Mouse (Mus musculus) myocyte (in vitro differentiated cells): Measurements from ENCODE around the gene Alkbh3. TPM values are rescaled to one million over a fixed set of nuclear protein-coding genes. Genes with fewer than 3 reads are reported as not detected.

Source experiments
- H3K27me3 ChIP-seq: one replicate; pipeline ENCODE4 v1.6.1; 2011; ENCODE audit not compliant: control insufficient read depth, insufficient read depth, insufficient read length
- H3K36me3 ChIP-seq: one replicate; pipeline ENCODE4 v1.6.1; 2011; ENCODE audit not compliant: control insufficient read depth, insufficient read depth
- H3K4me2 ChIP-seq: one replicate; pipeline ENCODE4 v1.6.1; 2011; ENCODE audit warnings: low read depth, control low read depth
- H3K4me3 ChIP-seq: one replicate; pipeline ENCODE4 v1.5.1; 2011; ENCODE audit warnings: mild to moderate bottlenecking, control low read depth, moderate library complexity
- H3K79me2 ChIP-seq: one replicate; pipeline ENCODE4 v1.6.1; 2011; ENCODE audit not compliant: control insufficient read depth, insufficient read depth
- H3ac ChIP-seq: one replicate; pipeline ENCODE4 v1.6.1; 2011; ENCODE audit not compliant: control insufficient read depth, insufficient read length
- CEBPB ChIP-seq: IDR thresholded peaks from 2 replicates; pipeline ENCODE4 v1.6.1; 2011; ENCODE audit warnings: mild to moderate bottlenecking, moderate library complexity; ENCODE audit not compliant: poor library complexity, insufficient read depth, severe bottlenecking
- E2F4 ChIP-seq: IDR thresholded peaks from one replicate; pipeline ENCODE4 v1.6.1; 2011; ENCODE audit warnings: mild to moderate bottlenecking, control low read depth, moderate library complexity; ENCODE audit not compliant: insufficient read depth
- MAX ChIP-seq: IDR thresholded peaks from one replicate; pipeline ENCODE4 v1.6.1; 2011; ENCODE audit warnings: low read depth, mild to moderate bottlenecking, control low read depth
- MYOD1 ChIP-seq, 3 experiments: IDR thresholded peaks; one replicate each; pipeline ENCODE4 v1.6.1; 2011; ENCODE audit warnings: control low read depth in 2 of 3, low read depth in 2 of 3, mild to moderate bottlenecking in 2 of 3, moderate library complexity in 1 of 3; ENCODE audit not compliant: insufficient read length in 2 of 3, control insufficient read depth in 1 of 3
- MYOG ChIP-seq, 3 experiments: IDR thresholded peaks; one replicate each; pipeline ENCODE4 v1.6.1; 2011; ENCODE audit warnings: control low read depth in 2 of 3, low read depth in 2 of 3, mild to moderate bottlenecking in 2 of 3; ENCODE audit not compliant: insufficient read length in 2 of 3, control insufficient read depth in 1 of 3, insufficient read depth in 1 of 3
- POLR2A ChIP-seq: IDR thresholded peaks from one replicate; pipeline ENCODE4 v1.6.1; 2011; ENCODE audit warnings: low read depth, mild to moderate bottlenecking, control low read depth, moderate library complexity; ENCODE audit not compliant: insufficient read length
- POLR2AphosphoS2 ChIP-seq: IDR thresholded peaks from one replicate; pipeline ENCODE4 v1.6.1; 2011; ENCODE audit warnings: low read depth, control low read depth; ENCODE audit not compliant: insufficient read length
- REST ChIP-seq: IDR thresholded peaks from one replicate; pipeline ENCODE4 v1.6.1; 2011; ENCODE audit warnings: mild to moderate bottlenecking, control low read depth, moderate library complexity; ENCODE audit not compliant: insufficient read depth, insufficient read length
- SRF ChIP-seq: IDR thresholded peaks from one replicate; pipeline ENCODE4 v1.6.1; 2011; ENCODE audit warnings: low read depth; ENCODE audit not compliant: control insufficient read depth, insufficient read length
- TCF12 ChIP-seq: IDR thresholded peaks from one replicate; pipeline ENCODE4 v1.6.1; 2011; ENCODE audit warnings: mild to moderate bottlenecking, control low read depth; ENCODE audit not compliant: poor library complexity, insufficient read depth, severe bottlenecking
- TCF3 ChIP-seq: IDR thresholded peaks from one replicate; pipeline ENCODE4 v1.6.1; 2011; ENCODE audit warnings: low read depth, control low read depth; ENCODE audit not compliant: insufficient read length
- USF1 ChIP-seq: IDR thresholded peaks from one replicate; pipeline ENCODE4 v1.6.1; 2011; ENCODE audit warnings: low read depth, mild to moderate bottlenecking, control low read depth, moderate library complexity
- polyA plus RNA-seq: library from polyadenylated mRNA; unstranded; fragments of >200 nt; fragmentation: generic; extraction: Trizol; gene quantifications from one replicate; pipeline ENCODE4 v1.2.1, GENCODE M21; 2012; ENCODE audit warnings: missing spikeins

Alkbh3 gene
- polyA plus RNA-seq, 1 experiment: 87.8 TPM

DNA sequence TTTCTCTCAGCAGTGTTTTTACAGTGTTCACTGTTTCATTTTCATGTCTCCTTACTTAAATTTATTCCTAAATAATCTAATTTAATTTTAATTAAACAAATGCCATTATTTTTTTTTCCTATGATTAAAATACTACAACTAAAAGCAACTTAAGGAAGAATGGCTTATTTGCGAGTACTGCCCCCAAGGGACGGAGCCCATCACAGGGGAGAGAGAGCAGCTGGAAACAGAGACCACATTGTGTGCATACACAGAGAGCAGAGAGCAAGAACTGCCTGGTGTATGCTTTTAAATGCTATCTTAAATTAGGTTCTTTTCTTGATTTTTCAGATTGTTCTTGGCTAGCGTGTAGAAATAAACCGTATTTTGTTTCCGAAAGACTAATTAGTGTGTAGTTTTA is 63.6 kb downstream of the Alkbh3 start:
- Histone ChIP-seq H3K4me2 (no peak overlapping the region), H3K4me3 (no peak overlapping the region), H3K27me3 (no peaks in the 10 kb centered on the region), H3K79me2 (no peaks in the 10 kb centered on the region), H3ac (no peak overlapping the region), H3K36me3 (no peaks in the 10 kb centered on the region)
- TF ChIP-seq POLR2A (no peak), CEBPB (no peak), USF1 (no peak), POLR2AphosphoS2 (no peak), MYOD1 (IDR thresholded peaks at IDR 0.05; ENCODE audit: control insufficient read depth in 1 of 3, insufficient read length in 2 of 3, low read depth in 2 of 3) (no peak), SRF (no peak), E2F4 (no peak), TCF12 (no peak), MYOG (IDR thresholded peaks at IDR 0.05; ENCODE audit: control insufficient read depth in 1 of 3, insufficient read depth in 1 of 3, insufficient read length in 2 of 3, low read depth in 2 of 3) (no peak), MAX (no peak), TCF3 (no peak)

DNA sequence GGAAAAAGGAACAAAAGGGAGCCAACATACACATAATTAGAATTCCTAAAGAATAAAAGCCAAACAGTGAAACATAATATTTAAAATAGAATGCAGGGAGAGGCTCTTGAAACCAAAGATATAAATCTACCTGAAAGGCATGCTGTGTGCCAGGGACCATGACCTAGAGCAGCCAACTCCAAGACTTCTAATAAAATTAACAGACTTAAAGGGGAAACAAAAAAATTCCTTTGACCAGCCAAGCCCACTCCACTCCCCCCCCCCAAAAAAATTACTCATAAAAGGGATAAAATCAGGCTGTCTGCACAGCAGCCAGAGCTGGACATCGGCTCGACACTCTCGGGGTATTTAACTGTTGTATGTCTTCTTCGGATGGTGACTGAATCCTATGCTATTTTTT is 65.8 kb downstream of the Alkbh3 start:
- H3K36me3 ChIP-seq: no peaks in the 10 kb centered on the region
- H3K4me3 ChIP-seq: no peak overlapping the region
- H3K4me2 ChIP-seq: no peak overlapping the region
- TF ChIP-seq MYOD1 (IDR thresholded peaks at IDR 0.05; ENCODE audit: control insufficient read depth in 1 of 3, insufficient read length in 2 of 3, low read depth in 2 of 3) (no peak), SRF (no peak), REST (no peak), TCF3 (no peak), USF1 (no peak), POLR2AphosphoS2 (no peak), E2F4 (no peak)
- no peaks in the 10 kb centered on the region for H3K79me2 ChIP-seq
- no peak overlapping the region for H3ac ChIP-seq
- H3K27me3 ChIP-seq: peaks cover 10% of the 10 kb centered on the region

DNA sequence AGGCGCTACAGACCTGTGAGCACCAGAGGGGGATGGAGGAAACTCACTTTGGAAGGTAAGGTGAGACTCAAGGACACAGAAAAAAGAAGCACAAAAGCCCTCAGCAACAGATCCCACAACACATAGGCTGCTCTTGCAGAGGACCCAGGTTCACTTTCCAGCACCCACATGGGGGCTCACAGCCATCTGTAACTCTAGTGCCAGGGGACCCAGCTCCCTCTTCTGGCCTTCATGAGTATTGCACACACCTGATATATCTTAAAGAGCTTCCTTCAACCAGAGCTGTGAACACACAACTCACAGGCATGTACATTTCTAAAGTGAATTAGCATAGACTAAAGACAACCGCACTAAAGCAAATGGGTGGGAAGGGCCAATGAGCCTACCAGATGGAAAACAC is 66.5 kb downstream of the Alkbh3 start:
- no peak for TF ChIP-seq POLR2A
- TF ChIP-seq MYOG (IDR thresholded peaks at IDR 0.05; ENCODE audit: control insufficient read depth in 1 of 3, insufficient read depth in 1 of 3, insufficient read length in 2 of 3, low read depth in 2 of 3): no peak
- TF ChIP-seq E2F4: no peak
- TF ChIP-seq USF1: no peak
- Histone ChIP-seq H3K27me3 (peaks cover 10% of the 10 kb centered on the region), H3ac (no peak overlapping the region)

DNA sequence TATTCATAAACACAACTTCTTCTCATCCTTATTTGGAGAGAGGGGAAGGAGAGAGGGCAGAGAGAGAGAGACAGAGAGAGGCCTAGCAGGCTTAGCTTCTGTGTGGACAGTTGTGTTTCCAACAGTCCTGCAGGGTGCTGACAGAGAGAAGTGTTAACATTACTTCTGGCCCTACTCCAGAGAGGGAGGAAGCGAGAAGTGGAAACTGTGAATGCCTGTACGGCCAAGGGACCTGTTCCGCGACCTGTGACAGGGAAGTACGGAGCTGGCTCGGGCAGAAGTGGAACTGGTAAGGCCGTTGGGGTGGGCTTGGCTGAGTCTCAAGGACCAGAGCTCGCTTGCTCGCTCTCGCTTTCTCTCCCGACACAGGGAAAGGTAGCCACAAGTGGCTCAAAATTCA is 68.9 kb downstream of the Alkbh3 start:
- Histone ChIP-seq H3ac (no peak overlapping the region), H3K27me3 (peaks cover 10% of the 10 kb centered on the region), H3K4me3 (no peak overlapping the region), H3K4me2 (no peak overlapping the region), H3K36me3 (no peaks in the 10 kb centered on the region), H3K79me2 (no peaks in the 10 kb centered on the region)
- no peak for TF ChIP-seq SRF
- no peak for TF ChIP-seq POLR2A
- TF ChIP-seq CEBPB: no peak

More for the DNA sequence above, 66.5 kb downstream of the Alkbh3 start:
- no peaks in the 10 kb centered on the region for H3K36me3 ChIP-seq
- H3K4me3 ChIP-seq: no peak overlapping the region
- no peak overlapping the region for H3K4me2 ChIP-seq
- H3K79me2 ChIP-seq: no peaks in the 10 kb centered on the region

DNA sequence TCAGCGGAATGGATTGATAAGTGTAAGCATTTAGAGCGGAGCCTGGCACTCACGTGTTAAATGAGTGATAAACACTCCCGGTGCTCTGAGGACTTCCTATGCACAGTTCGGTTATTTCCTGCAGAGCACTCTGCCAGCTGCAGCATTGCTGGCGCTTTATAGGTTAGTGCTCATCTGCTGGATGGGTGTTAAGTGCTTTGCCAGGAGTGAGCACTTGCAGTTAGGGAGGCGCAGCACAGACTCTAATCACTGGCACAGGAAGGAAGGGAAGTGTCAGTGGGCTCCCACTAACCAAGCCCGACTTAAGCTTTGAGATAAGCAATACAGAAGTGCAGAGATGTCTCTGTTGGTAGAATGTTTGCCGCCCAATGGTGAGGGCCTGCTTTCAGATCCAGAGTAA is 72.1 kb downstream of the Alkbh3 start:
- Histone ChIP-seq H3K27me3 (peaks cover 14% of the 10 kb centered on the region), H3K36me3 (no peaks in the 10 kb centered on the region), H3K4me3 (no peak overlapping the region), H3K79me2 (no peaks in the 10 kb centered on the region), H3K4me2 (no peak overlapping the region), H3ac (no peak overlapping the region)
- no peak for TF ChIP-seq MAX
- TF ChIP-seq TCF12: no peak
- no peak for TF ChIP-seq SRF

Other genes with a start within 250 kb of the Alkbh3 start
- 78.9 TPM for gene Ext2, start 188.2 kb downstream of the Alkbh3 start, polyA plus RNA-seq
- 4.2 TPM for gene Accs, start 160.9 kb downstream of the Alkbh3 start, polyA plus RNA-seq
- 0.06 TPM for gene Accsl, start 141.7 kb downstream of the Alkbh3 start, polyA plus RNA-seq
- 6.1 TPM for gene Gm13889, start 53.6 kb downstream of the Alkbh3 start, polyA plus RNA-seq
- gene Gm27027, start 14.5 kb downstream of the Alkbh3 start, polyA plus RNA-seq: not detected
- gene Hsd17b12, start 147.2 kb upstream of the Alkbh3 start, polyA plus RNA-seq: 87.0 TPM